Mouse (Mus musculus) kidney, adult 9 months (tissue): ENCODE results near the gene Armh2.
"Not testable (repeated sequence)": the region's sequence is repeated elsewhere in the genome, so short reads cannot be mapped to it uniquely, and the experiment has no call there.

Source experiments
- DNase-seq: peaks from one replicate; pipeline ENCODE4 v3.0.0; 2022

Gene Armh2

DNA sequence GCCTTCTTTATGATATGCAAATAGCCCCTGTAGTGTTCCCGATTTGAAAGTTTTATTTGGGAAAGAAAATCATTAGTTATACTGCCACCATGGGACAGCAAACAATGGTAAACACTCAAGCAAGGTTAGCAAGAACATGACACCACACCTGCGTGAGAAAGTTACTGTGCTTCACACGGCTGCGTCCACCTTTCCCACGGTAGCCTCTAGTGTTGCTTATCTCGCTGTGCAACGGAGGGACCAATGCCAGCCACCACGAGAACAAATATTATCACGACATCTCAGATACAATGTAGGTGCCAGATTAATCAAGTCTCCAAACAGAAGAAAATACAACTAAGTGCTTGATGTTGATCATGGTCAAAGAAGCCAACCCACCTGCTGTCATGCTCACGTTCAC is 18.4 kb downstream of the Armh2 start:
- DNase-seq, result no peak

DNA sequence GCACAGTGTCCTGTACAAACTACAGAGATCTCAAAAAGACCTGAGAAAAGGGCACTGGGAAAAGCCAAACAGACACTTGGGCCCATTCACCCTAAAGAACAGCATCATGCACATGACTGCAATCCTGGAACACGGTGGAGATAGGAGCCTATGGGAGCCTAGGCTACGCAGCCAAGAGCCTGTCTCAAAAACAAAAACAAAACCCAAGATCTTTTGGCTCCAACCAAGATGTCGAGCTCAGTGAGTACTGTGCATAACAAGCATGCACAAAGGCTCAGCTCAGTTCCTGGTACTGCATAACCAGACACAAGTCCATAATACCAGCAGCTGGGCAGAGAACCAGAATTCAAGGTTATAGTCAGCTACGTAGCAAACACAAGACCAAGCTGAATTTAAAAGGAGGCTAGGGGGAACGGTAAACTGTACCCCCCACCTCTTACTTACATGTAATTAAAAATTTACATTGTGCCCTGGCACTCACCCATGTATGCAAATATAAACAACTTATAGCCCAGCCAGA is 19.4 kb downstream of the Armh2 start:
- DNase-seq, result no peak

DNA sequence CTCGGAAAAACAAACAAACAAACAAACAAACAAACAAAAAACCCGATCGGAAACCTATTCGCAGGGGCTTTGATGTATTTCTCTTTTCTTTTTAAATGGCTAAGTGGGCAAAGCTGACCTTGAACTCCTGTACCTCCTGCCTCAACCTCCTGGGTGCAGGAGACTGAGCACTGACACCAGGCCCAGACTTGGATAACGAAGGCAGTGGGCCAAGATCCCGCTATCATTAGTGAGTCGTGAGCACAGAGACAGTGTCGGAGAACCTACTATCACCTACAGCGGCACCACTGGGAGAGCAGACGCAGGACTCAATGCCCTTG is 20.0 kb downstream of the Armh2 start:
- DNase-seq, result no peak

DNA sequence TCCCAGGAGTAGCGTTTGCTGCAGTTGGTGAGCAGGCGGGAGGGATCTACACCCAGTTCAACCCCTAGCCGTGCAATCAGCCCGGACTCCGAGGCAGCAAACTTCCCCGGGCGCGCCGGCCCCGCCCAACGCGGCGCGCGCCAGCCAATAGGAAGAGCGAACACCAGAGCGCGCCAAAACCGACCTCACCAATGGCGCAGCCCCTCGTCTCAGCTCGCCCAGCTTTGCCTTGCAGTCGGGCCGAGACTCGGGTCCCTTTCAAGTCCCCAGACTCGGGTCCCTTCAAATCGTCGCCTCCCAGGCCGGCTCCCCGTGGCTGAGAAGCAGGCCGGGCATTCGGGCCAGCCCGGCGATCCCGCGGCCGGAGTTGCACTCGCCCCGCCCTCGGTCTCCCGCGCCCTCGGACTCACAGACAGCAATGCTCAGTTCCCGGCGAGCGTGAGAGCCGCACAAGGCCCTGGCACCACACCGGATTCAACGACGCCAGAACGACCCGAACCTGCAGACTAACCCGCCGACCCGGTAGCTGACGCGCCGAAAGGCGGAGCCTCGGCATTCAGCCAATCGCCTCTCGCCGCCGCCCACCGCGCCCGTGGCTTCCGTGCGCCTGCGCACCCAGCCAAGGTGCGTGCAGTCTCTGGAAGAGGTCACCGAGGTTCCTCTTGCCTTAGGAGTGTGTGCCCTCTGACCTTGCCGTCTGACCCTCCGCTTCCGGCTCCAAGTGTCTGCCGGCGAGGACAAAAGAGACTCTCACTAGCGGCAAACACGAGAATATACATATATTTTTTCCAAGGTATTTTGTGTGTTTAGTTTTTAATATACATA is 20.6 kb downstream of the Armh2 start, which contains the start of gene Gmnn:
TSS of gene Gmnn (minus strand) at position 521 of the 825 bp plus-strand sequence.
- peak; percentile 89 for DNase-seq

DNA sequence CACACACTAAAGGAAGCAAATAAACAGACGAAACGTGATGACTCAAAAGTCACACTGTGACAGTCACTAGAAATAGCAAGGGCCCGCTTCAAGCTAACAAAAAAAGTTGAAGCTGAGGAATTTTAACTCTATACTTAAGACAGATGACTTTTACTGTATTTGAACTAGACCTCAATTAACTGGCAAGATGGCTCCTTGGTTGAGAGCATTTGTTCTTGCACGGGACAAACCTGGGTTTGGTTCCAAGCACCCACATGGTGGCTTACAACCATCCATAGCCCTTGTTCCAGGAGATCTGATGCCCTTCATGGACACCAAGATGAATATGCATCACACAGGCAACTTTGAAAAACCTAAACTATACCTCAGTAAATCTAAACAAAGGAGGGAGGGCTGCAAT is 21.2 kb downstream of the Armh2 start:
- DNase-seq, result no peak

DNA sequence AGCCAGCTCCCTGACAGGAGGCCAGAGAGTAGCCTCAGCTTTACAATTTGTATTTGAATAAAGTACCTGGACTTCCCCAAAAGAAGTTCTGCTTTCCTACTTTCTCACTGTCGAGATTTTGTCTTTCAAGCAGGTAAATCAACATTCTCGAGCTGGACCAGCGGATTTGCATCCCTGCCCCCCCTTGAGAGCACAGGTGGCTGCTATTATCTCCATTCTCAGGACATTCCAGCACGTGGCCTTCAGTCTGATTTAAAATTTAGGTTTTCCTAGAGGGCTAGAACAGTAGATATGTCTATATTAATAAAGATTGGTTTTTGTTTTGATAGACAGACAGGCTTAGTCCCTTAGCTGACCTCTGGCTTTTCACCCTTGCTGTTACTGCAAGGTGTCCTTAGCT is 26.8 kb downstream of the Armh2 start:
- DNase-seq, result not testable (repeated sequence)

DNA sequence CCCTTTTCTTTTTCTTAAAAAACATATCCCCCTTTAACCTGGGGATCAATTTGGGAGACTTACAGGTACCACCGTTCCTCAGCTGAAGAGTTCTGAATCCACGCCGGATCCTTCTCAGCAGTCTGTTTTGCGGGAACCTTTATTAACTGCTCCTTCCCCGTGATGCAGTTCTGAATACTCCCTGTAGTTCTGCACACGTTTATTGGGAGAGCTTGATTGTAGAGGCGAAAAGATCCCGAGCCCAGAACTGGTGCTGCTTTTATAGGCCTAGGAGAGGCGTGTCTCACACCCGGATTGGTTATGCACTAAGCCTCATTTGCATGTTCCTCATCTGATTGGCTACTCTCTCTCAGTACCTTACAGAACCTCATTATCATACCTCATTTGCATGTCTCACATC is 30.4 kb downstream of the Armh2 start:
- not testable (repeated sequence) for DNase-seq

DNA sequence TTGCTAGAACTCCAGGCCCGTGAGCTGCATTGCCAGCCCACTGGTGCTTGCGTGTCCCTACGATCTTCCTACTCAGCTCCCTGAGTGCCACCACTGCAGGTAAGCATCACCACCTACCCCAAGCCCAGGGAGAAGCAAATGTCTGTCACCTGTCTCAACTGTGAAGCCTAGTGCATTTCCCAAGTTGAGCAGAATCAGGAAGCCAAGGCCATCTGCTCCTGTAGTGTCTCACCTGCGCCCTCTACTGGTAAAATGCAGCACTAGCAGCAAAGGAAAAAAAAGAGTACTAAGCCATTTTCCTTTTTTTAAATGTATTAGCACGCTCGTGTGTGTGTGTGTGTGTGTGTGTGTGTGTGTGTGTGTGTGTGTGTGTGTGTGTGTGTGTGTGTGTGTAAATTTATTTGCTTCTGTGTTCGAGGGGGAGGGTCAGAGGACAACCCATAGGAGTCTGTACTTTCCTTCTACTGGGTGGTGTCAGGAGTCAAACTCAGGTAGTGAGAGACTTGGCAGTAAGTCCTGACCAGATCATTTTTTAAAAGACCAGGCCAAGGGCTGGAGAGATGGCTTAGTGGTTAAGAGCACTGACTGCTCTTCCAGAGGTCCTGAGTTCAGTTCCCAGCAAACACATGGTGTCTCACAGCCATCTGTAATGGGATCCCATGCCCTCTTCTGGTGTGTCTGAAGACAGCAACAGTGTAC is 35.3 kb downstream of the Armh2 start:
- DNase-seq, result peak; percentile 72

DNA sequence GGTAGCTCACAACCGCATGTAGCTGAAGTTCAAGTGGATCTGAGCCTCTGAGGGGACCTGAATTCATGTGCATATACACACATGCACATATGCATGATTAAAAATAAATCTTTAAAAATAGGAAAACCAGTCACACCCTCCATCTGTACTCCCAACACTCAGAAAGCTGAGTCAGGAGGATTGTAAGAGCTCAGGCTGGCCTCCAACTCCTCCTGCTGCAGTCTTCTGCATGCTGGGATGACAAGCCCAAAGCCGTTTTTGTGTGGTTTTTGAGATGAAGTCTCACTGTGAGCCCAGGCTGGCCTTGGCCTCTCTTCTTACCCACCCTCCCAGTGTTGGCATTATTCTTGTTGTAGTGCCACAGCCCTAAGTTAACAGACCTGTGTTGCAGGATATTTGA is 37.0 kb downstream of the Armh2 start:
- DNase-seq, result no peak

DNA sequence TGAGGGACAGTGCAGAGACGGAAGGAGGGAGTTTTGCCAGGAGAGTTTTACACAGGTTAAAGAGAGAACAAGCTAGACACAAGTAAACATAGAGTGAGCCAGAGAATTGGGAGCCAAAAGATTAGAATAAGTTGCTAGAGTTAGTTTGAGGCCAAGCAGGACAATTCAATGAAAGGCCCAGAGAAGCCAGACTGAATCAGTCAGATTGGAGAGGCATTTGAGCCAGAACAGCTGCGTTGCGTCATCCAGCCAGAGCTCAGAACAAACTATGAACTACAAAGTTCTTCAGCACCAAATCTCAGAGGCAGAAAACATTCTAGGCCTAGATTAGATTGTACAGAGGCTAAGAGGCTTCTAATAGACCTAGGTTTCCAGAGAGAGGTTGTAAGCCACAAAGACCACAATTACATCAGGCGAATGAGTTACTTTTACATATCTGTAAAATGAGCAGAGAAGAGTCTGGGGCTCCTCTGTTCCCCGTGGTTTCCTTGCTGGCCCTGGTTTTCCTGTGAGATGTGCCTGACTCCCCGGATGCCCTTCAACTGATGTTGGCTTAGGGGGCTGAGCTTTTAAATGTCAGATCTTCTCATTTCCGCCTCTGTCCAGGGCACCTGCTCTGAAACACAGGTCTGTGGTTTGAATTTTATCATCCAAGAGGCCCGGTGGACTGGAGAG is 37.8 kb downstream of the Armh2 start:
- DNase-seq, result no peak

DNA sequence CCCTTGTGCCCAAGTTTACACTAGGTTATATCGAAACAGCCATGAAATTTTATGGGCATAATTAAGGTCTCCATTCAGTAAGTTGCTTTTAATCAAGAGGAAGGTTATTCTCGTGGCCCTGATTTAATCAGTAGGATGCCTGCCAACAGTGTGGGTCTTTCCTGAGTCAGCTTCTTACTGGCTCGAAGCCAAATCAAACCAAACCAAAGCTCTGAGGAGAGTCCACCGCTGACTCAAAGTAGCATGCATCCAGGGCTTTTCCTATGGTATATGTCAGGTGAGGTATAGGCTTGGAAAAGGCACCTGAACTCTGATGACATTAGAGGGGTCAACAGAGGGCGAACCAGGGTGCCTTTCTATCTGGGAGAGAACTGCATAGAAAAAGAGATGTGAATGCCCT is 40.9 kb downstream of the Armh2 start:
- no peak for DNase-seq

DNA sequence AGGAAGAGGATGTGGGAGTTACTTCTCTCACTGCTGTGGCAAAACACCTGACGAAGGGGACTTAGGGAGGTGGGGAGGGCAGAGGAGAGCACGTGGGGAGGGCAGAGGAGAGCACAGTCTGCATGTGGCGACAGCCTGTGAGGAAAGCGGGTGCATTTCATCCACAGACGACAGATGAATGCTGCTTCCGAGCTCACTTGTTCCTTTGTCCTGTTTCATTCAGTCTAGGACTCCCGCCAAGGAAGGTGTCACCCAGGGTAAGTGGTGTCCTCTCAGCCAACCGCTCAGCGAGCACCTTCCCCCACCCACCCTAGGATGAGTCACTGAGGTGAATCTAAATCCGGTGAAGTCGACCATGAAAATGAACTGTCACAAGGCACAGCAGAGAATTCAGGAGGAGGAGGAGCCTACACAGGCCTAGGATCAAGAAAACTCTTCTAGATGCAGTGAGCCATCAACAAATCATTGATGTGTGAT is 45.0 kb downstream of the Armh2 start:
- DNase-seq, result peak; percentile 70

DNA sequence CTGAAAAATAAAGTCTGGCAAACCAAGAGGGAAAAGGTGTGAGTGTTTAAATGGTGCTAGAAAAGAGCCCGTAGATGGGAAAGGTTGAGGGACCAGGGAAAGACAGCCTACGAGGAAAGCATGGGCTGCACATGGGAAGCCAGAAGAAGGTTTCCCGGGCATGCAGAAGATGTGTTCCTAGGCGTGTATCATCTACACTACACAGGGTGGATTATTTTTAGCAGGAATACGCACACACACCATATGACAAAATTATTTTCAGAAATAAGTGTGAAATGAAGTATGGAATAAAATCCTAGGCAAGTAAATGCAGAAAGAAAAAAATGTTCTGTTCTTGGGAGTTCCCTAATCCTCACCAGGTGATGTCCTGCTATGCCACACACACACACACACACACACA is 46.4 kb downstream of the Armh2 start:
- no peak for DNase-seq

DNA sequence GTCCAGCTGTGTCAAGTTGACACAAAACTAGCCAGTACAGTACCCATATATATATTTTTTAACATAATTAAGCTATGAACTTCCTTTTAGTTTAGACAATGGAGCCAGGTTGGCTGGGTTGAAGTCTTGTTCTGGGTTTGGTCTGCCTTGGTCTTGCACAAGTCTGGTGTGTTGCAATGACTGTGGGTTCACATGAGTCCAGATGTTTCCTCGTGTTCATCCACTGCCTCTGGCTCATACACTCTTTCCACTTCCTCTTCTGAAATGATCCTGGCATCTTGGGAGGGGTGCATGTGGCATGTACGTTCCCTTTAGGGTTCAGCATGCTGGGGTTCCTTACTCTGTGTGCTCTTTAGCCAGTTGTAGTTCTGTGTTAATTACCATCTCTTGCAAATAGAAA is 50.3 kb downstream of the Armh2 start:
- DNase-seq, result no peak

DNA sequence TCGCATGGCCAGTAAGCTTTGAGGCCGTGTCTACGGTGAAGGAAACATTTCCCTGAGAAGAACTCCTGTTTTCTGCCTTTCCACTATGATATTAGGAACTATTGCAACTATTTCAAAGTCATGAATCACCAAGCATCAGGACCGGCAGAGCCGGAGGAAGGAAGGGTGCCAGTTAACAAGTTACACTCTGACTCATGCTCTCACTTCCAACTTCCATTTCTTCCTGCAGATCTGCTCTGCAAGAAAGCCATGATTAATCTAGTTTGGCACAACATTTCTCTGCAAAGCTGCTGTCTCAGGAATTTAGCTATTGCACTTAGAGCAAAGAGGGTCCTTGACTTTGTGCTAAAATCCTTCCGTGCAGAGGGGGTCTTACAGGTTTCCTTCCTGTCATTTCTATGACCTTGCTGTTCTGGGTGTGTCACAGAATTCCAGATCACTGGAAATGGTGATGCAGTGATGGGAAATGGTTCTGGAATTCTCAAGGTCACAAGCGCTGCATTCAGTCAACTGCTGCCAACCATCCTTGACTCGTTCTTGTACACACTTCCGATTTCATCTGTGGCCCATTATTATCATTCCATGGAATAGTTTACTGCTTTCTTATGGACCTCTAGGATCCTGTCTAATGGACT is 51.5 kb downstream of the Armh2 start:
- no peak for DNase-seq
